Comparison of ENCODE assay signal across 8 mouse cellular contexts in the genomic region with DNA sequence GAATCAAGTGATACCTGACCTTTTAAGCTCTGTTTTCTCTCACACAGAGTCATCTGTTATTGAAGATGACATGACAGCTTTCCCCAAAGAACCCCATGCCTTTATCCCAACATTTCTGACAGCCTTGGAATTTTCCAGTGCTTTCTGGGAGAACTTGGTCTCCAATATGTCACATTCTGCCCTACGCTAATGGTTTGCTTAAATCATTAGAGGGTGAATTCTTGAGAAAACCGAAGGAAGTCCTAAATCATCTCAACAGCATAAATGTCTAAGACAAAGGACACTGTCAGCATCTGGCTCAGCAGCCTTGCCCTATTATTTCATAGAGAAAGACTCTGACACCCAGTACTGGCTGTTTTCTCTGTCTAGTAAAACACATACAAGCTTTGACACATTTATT.
"Had no signal": no experiment of that assay in that cellular context is flagged by ENCODE, and none has a peak within 500 bp of the region (broad histone marks: within the 10 kb centered on the region; RNA-seq: fewer than 3 reads in every experiment).

No protein-coding gene starts in this region.

- DNase-seq: layer of hippocampus, postnatal 36 days; left cerebral cortex, postnatal 4 days; liver, postnatal 0 days; lung, embryonic 14.5 days; retina, postnatal 1 day; right cerebral cortex, postnatal 25 days; spleen, adult 18-20 months; thymus, postnatal 25 days had no signal
